Mouse (Mus musculus) spleen, adult 2 months (tissue): Measurements from ENCODE around the gene Gm3776.

ENCODE experiments used
- CTCF ChIP-seq: fragments of 200-500 bp; IDR thresholded peaks from 2 replicates; pipeline ENCODE4 v1.5.1; 2011; ENCODE audit warnings: mild to moderate bottlenecking, inconsistent platforms; ENCODE audit not compliant: insufficient read depth, insufficient read length, insufficient replicate concordance; ENCODE audit errors: extremely low read depth
- POLR2A ChIP-seq: fragments of 200-500 bp; IDR thresholded peaks from 2 replicates; pipeline ENCODE4 v1.6.1; 2011; ENCODE audit warnings: low read depth, low read length, inconsistent platforms

DNA sequence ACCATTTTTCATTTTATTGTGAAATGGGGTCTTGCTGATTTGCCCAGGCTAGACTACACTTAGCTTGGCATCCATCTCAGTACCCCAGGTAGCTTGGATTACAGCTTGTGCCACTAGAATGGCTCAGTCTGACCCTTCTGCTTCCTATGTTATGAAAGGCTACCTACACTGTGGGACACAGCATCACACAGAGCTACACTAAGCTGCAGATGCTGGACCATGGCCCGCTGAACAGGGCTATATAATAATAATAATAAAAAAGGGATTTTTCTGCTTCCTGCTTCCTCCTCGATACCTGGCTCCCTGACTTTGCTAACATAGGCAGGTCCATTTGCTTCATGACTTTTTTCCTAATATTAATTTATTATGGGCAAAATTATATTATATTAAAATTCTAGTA lies 32.5 kb upstream of the Gm3776 start:
- TF ChIP-seq CTCF = no peak
- TF ChIP-seq POLR2A = no peak
